Mouse (Mus musculus): ENCODE results near the gene Fam241a. TPM values are rescaled to one million over a fixed set of nuclear protein-coding genes. Genes with fewer than 3 reads are reported as not detected.

Gene Fam241a
- polyA plus RNA-seq, 1 experiment from 2014 or later, result 3.0 TPM

- 69% methylated on average over 10 of the region's 10 CpGs for WGBS
- Histone ChIP-seq H3K4me1 (ENCODE audit: control insufficient read depth, insufficient read depth, low read length) (peaks cover 25% of the 10 kb centered on the region), H3K4me2 (ENCODE audit: low read depth, low read length) (no peak overlapping the region; the same call in 1 of the 2 replicates), H3K9ac (ENCODE audit: low read depth, low read length) (no peak overlapping the region), H3K4me3 (ENCODE audit: low read length) (no peak overlapping the region), H3K36me3 (ENCODE audit: control insufficient read depth, insufficient read depth, low read length) (no peaks in the 10 kb centered on the region), H3K9me3 (ENCODE audit: control insufficient read depth, low read length) (no peaks in the 10 kb centered on the region), H3K27ac (ENCODE audit: low read length) (peak overlapping the region; percentile 55; the same call in 1 of the 2 replicates), H3K27me3 (replicated peaks; ENCODE audit: control insufficient read depth, insufficient read depth, low read length) (no peaks in the 10 kb centered on the region)
- ATAC-seq, result peak; percentile 79
These were observed 65.9 kb downstream of the Fam241a start for GRCm38 (mm10) chr3:127830183-127830582.

GRCm38 (mm10) chr3:127827123-127827522 is 69.0 kb downstream of the Fam241a start:
- H3K9me3 ChIP-seq (ENCODE audit: control insufficient read depth, low read length), result no peaks in the 10 kb centered on the region
- H3K27ac ChIP-seq (ENCODE audit: low read length), result peak overlapping the region; percentile 38; the same call in 1 of the 2 replicates

GRCm38 (mm10) chr3:127826503-127826902 is 69.6 kb downstream of the Fam241a start:
- H3K9me3 ChIP-seq (ENCODE audit: control insufficient read depth, low read length), result no peaks in the 10 kb centered on the region
- H3K9ac ChIP-seq (ENCODE audit: low read depth, low read length), result no peak overlapping the region
- 0 out of 2 replicates have a peak overlapping the region, but pooled peaks have one; percentile 38 for H3K27ac ChIP-seq (ENCODE audit: low read length)
- H3K4me1 ChIP-seq (ENCODE audit: control insufficient read depth, insufficient read depth, low read length), result peaks cover 13% of the 10 kb centered on the region
- no peak overlapping the region for H3K4me3 ChIP-seq (ENCODE audit: low read length)
- H3K4me2 ChIP-seq (ENCODE audit: low read depth, low read length), result no peak overlapping the region
- 0 out of 2 replicates have a peak, but pooled peaks cover 2% of the 10 kb centered on the region for H3K36me3 ChIP-seq (ENCODE audit: control insufficient read depth, insufficient read depth, low read length)
- WGBS, result 76% methylated on average over 7 of the region's 7 CpGs
- no peaks in the 10 kb centered on the region for H3K27me3 ChIP-seq (replicated peaks; ENCODE audit: control insufficient read depth, insufficient read depth, low read length)
- ATAC-seq, result no peak

More at GRCm38 (mm10) chr3:127827123-127827522, 69.0 kb downstream of the Fam241a start:
- H3K4me3 ChIP-seq (ENCODE audit: low read length), result no peak overlapping the region
- peak; percentile 40 for ATAC-seq
- H3K4me2 ChIP-seq (ENCODE audit: low read depth, low read length), result no peak overlapping the region; the same call in 1 of the 2 replicates
- H3K9ac ChIP-seq (ENCODE audit: low read depth, low read length), result 0 out of 2 replicates have a peak overlapping the region, but pooled peaks have one; percentile 47
- H3K27me3 ChIP-seq (replicated peaks; ENCODE audit: control insufficient read depth, insufficient read depth, low read length), result no peaks in the 10 kb centered on the region
- WGBS, result 24% methylated on average over 7 of the region's 7 CpGs
- H3K4me1 ChIP-seq (ENCODE audit: control insufficient read depth, insufficient read depth, low read length), result peaks cover 13% of the 10 kb centered on the region
- H3K36me3 ChIP-seq (ENCODE audit: control insufficient read depth, insufficient read depth, low read length), result no peaks in the 10 kb centered on the region

GRCm38 (mm10) chr3:127823886-127824863 is 71.9 kb downstream of the Fam241a start:
- 80% methylated on average over 17 of the region's 17 CpGs for WGBS
- Histone ChIP-seq H3K9ac (ENCODE audit: low read depth, low read length) (no peak overlapping the region), H3K9me3 (ENCODE audit: control insufficient read depth, low read length) (no peaks in the 10 kb centered on the region), H3K4me2 (ENCODE audit: low read depth, low read length) (no peak overlapping the region), H3K27me3 (replicated peaks; ENCODE audit: control insufficient read depth, insufficient read depth, low read length) (no peaks in the 10 kb centered on the region), H3K4me3 (ENCODE audit: low read length) (no peak overlapping the region), H3K36me3 (ENCODE audit: control insufficient read depth, insufficient read depth, low read length) (peaks cover 6% of the 10 kb centered on the region; the same call in 1 of the 2 replicates), H3K4me1 (ENCODE audit: control insufficient read depth, insufficient read depth, low read length) (peaks cover 13% of the 10 kb centered on the region), H3K27ac (ENCODE audit: low read length) (no peak overlapping the region)
- ATAC-seq, result no peak

- Histone ChIP-seq H3K4me2 (ENCODE audit: low read depth, low read length) (no peak overlapping the region), H3K27me3 (replicated peaks; ENCODE audit: control insufficient read depth, insufficient read depth, low read length) (no peaks in the 10 kb centered on the region), H3K36me3 (ENCODE audit: control insufficient read depth, insufficient read depth, low read length) (peaks cover 6% of the 10 kb centered on the region), H3K4me1 (ENCODE audit: control insufficient read depth, insufficient read depth, low read length) (peaks cover 8% of the 10 kb centered on the region; the same call in 1 of the 2 replicates), H3K9me3 (ENCODE audit: control insufficient read depth, low read length) (no peaks in the 10 kb centered on the region), H3K4me3 (ENCODE audit: low read length) (no peak overlapping the region), H3K9ac (ENCODE audit: low read depth, low read length) (no peak overlapping the region), H3K27ac (ENCODE audit: low read length) (no peak overlapping the region)
- 82% methylated on average over 5 of the region's 5 CpGs for WGBS
- ATAC-seq, result no peak
These were observed 74.9 kb downstream of the Fam241a start for GRCm38 (mm10) chr3:127821209-127821608.

GRCm38 (mm10) chr3:127820400-127820799 is 75.7 kb downstream of the Fam241a start:
- Histone ChIP-seq H3K9ac (ENCODE audit: low read depth, low read length) (peak overlapping the region; percentile 40; the same call in 1 of the 2 replicates), H3K9me3 (ENCODE audit: control insufficient read depth, low read length) (no peaks in the 10 kb centered on the region), H3K4me1 (ENCODE audit: control insufficient read depth, insufficient read depth, low read length) (peaks cover 8% of the 10 kb centered on the region; the same call in 1 of the 2 replicates), H3K27ac (ENCODE audit: low read length) (no peak overlapping the region), H3K27me3 (replicated peaks; ENCODE audit: control insufficient read depth, insufficient read depth, low read length) (no peaks in the 10 kb centered on the region), H3K36me3 (ENCODE audit: control insufficient read depth, insufficient read depth, low read length) (peaks cover 6% of the 10 kb centered on the region), H3K4me2 (ENCODE audit: low read depth, low read length) (no peak overlapping the region), H3K4me3 (ENCODE audit: low read length) (no peak overlapping the region)
- ATAC-seq, result no peak
- 78% methylated on average over 1 of the region's 1 CpGs for WGBS

Other genes starting within 250 kb of the Fam241a start
- 1.6 and 2.5 TPM in 2 replicates for gene Alpk1, start 115.8 kb downstream of the Fam241a start, polyA plus RNA-seq (2015; fragmentation: Nextera tagmentation; extraction: Ambion mirVana)
- gene Tifa, start 106.5 kb downstream of the Fam241a start, polyA plus RNA-seq (2015; fragmentation: Nextera tagmentation; extraction: Ambion mirVana), result 27.4 and 35.2 TPM in 2 replicates
- gene Ap1ar, start 58.8 kb downstream of the Fam241a start, polyA plus RNA-seq (2015; fragmentation: Nextera tagmentation; extraction: Ambion mirVana), result 87.4 and 101 TPM in 2 replicates

All from intestine, embryonic 16.5 days (tissue).